Mouse (Mus musculus): ENCODE results near the gene Ccdc169. TPM values are rescaled to one million over a fixed set of nuclear protein-coding genes. Genes with fewer than 3 reads are reported as not detected.
A peak's percentile ranks its signal among the peaks of the same experiment; 100 is the strongest.

Ccdc169 gene
- polyA plus RNA-seq, 1 experiment from 2014 or later: not detected

DNA sequence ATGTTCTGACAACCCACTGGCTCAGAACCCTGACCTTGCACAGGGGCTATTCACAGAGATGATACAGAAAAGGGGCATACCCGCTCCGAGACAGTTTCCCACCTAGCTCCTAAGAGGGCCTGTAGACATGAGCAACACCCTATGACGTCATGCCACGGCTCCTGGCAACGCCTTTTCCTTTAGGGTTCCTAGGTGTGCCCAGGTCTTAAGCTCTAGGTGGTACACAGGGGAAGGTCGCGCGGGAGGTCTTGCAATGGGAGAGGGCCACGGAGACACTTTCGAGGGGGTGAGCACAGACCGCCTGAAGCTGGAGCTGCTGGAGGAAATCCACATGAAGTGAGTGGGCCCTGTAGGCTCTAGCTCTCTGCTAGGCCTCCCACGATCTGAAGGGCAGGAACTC lies 2.7 kb downstream of the Ccdc169 start:
- no peak overlapping the region for H3K4me2 ChIP-seq (ENCODE audit: low read length)
- no peak overlapping the region for H3K27ac ChIP-seq (ENCODE audit: low read depth, low read length)
- H3K4me1 ChIP-seq (ENCODE audit: control insufficient read depth, insufficient read depth, low read length): no peaks in the 10 kb centered on the region
- H3K36me3 ChIP-seq (ENCODE audit: control insufficient read depth, insufficient read depth, low read length): peaks cover 31% of the 10 kb centered on the region
- no peak overlapping the region for H3K4me3 ChIP-seq (ENCODE audit: low read depth, low read length)
- no peaks in the 10 kb centered on the region for H3K27me3 ChIP-seq (replicated peaks; ENCODE audit: control insufficient read depth, insufficient read depth, low read length)
- WGBS: 90% methylated on average over 12 of the region's 12 CpGs
- no peak for ATAC-seq
- H3K9ac ChIP-seq (ENCODE audit: low read length): no peak overlapping the region
- no peaks in the 10 kb centered on the region for H3K9me3 ChIP-seq (replicated peaks; ENCODE audit: control insufficient read depth, low read length)
- DNase-seq (ENCODE audit: low spot score): no peak

DNA sequence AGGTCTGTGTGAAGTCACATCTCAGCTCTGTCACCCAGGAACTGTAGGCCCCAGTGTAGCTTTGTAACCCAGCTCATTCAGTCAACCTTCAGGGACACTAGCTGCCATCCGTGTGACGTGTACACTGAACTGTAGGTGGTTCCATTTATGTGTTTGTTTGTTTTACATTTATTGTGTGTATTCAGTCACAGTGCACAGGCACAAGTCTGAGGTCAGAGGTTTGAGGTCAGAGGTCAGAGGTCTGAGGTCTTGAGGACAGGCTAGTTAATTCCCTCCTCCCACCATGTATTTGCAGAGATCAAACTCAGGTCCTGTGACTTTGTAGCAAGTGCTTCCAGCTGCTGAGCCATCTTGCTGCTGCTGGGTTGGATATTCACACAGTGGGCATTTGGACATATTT lies 4.3 kb downstream of the Ccdc169 start:
- no peaks in the 10 kb centered on the region for H3K9me3 ChIP-seq (replicated peaks; ENCODE audit: control insufficient read depth, low read length)
- H3K4me3 ChIP-seq (ENCODE audit: low read depth, low read length): no peak overlapping the region
- no peak overlapping the region for H3K9ac ChIP-seq (ENCODE audit: low read length)
- H3K4me2 ChIP-seq (ENCODE audit: low read length): no peak overlapping the region
- H3K27me3 ChIP-seq (replicated peaks; ENCODE audit: control insufficient read depth, insufficient read depth, low read length): no peaks in the 10 kb centered on the region
- no peak for DNase-seq (ENCODE audit: low spot score)
- no peak overlapping the region for H3K27ac ChIP-seq (ENCODE audit: low read depth, low read length)
- peaks cover 19% of the 10 kb centered on the region; the same call in 1 of the 2 replicates for H3K36me3 ChIP-seq (ENCODE audit: control insufficient read depth, insufficient read depth, low read length)
- no peak for ATAC-seq
- H3K4me1 ChIP-seq (ENCODE audit: control insufficient read depth, insufficient read depth, low read length): no peaks in the 10 kb centered on the region
- 89% methylated on average over 2 of the region's 2 CpGs for WGBS

DNA sequence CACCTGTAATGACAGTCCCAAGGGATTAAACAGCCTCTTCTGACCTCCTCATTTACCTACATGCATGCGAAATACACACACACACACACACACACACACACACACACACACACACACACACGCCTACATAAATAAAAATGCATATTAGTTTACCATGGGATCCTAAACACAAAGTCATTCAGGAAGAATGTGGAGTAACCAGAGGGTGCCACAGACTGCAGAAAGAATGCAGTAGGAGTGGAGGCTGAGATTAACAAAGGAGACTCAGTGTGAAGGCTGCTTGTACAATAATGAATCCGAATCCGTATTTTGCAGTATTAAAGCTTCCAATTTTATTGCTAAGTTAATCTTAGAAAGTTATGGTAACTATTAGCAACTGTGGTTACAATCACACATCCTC lies 7.8 kb downstream of the Ccdc169 start:
- ATAC-seq (no peak), DNase-seq (ENCODE audit: low spot score) (no peak)
- H3K9me3 ChIP-seq (replicated peaks; ENCODE audit: control insufficient read depth, low read length): no peaks in the 10 kb centered on the region
- no peak overlapping the region for H3K9ac ChIP-seq (ENCODE audit: low read length)
- no peaks in the 10 kb centered on the region for H3K27me3 ChIP-seq (replicated peaks; ENCODE audit: control insufficient read depth, insufficient read depth, low read length)
- no peaks in the 10 kb centered on the region for H3K36me3 ChIP-seq (ENCODE audit: control insufficient read depth, insufficient read depth, low read length)
- no peaks in the 10 kb centered on the region for H3K4me1 ChIP-seq (ENCODE audit: control insufficient read depth, insufficient read depth, low read length)
- no peak overlapping the region for H3K4me2 ChIP-seq (ENCODE audit: low read length)
- no peak overlapping the region for H3K27ac ChIP-seq (ENCODE audit: low read depth, low read length)
- H3K4me3 ChIP-seq (ENCODE audit: low read depth, low read length): no peak overlapping the region
- 70% methylated on average over 4 of the region's 4 CpGs for WGBS

DNA sequence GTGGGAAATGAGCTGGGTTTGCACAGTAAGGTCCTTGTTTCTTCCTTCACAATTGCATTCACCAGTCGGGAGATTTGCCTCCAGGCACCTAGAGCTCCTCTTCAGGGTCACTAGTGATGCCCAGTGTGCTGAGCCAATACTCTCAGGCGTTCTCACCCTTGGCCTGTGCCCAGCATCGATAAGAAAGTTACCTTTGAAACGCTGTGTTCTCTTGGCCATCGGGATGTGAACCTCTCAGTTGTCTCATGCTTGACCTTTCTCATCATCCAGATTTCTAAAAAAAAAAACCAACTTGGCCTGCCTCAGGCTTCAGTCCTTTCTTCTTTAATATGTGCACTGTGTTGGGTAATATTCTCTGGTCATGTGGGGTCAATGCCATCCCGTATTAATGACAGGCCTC lies 9.3 kb downstream of the Ccdc169 start:
- no peak overlapping the region for H3K27ac ChIP-seq (ENCODE audit: low read depth, low read length)
- no peak overlapping the region for H3K4me2 ChIP-seq (ENCODE audit: low read length)
- no peak for DNase-seq (ENCODE audit: low spot score)
- H3K36me3 ChIP-seq (ENCODE audit: control insufficient read depth, insufficient read depth, low read length): no peaks in the 10 kb centered on the region
- no peaks in the 10 kb centered on the region for H3K9me3 ChIP-seq (replicated peaks; ENCODE audit: control insufficient read depth, low read length)
- 83% methylated on average over 6 of the region's 6 CpGs for WGBS
- no peak overlapping the region for H3K4me3 ChIP-seq (ENCODE audit: low read depth, low read length)
- no peak for ATAC-seq
- H3K4me1 ChIP-seq (ENCODE audit: control insufficient read depth, insufficient read depth, low read length): no peaks in the 10 kb centered on the region
- no peak overlapping the region for H3K9ac ChIP-seq (ENCODE audit: low read length)
- H3K27me3 ChIP-seq (replicated peaks; ENCODE audit: control insufficient read depth, insufficient read depth, low read length): no peaks in the 10 kb centered on the region

DNA sequence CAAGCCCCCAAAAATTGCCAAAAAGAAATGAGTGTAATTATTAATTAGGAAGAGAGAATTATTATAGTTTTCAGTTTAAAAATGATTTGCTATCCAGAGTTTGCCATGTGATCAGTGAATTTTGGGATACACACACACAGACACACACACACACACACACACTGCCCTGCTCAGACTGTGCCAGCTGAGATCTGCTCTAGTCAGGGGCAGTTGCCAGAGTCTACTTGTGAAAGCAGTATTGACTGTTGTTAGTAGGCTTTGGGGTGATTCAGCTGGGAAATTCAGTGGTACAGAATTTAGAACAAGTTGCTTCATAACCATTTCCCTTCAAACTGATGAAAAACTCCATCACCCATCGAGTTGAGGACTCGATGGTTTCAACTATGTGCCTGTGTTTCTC lies 10.0 kb downstream of the Ccdc169 start:
- Histone ChIP-seq H3K27me3 (replicated peaks; ENCODE audit: control insufficient read depth, insufficient read depth, low read length) (no peaks in the 10 kb centered on the region), H3K9ac (ENCODE audit: low read length) (no peak overlapping the region), H3K4me2 (ENCODE audit: low read length) (no peak overlapping the region), H3K27ac (ENCODE audit: low read depth, low read length) (no peak overlapping the region), H3K4me3 (ENCODE audit: low read depth, low read length) (no peak overlapping the region), H3K4me1 (ENCODE audit: control insufficient read depth, insufficient read depth, low read length) (no peaks in the 10 kb centered on the region), H3K36me3 (ENCODE audit: control insufficient read depth, insufficient read depth, low read length) (no peaks in the 10 kb centered on the region), H3K9me3 (replicated peaks; ENCODE audit: control insufficient read depth, low read length) (no peaks in the 10 kb centered on the region)
- ATAC-seq (no peak), DNase-seq (ENCODE audit: low spot score) (no peak)
- WGBS: 89% methylated on average over 2 of the region's 2 CpGs

DNA sequence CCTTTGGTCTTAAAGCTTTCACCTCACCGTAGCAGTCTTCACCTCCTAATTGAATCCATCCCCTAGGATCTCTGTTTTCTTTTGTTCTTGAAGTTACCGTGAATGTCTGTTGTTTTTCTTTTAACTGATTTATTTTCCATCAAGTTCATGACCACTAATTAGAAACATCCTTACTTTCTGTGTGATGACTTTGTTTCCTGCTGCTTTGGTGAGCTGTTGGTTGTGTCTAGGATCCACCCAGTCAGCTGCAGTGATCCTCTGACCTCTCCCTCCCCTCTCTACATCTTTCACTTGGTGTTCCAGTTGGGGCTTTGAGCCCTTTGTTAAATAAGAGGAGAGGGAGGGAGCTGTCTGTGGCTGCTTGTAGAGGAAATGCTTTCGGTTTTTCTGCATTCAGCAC lies 11.0 kb downstream of the Ccdc169 start:
- Histone ChIP-seq H3K4me3 (ENCODE audit: low read depth, low read length) (no peak overlapping the region), H3K4me1 (ENCODE audit: control insufficient read depth, insufficient read depth, low read length) (no peaks in the 10 kb centered on the region), H3K36me3 (ENCODE audit: control insufficient read depth, insufficient read depth, low read length) (no peaks in the 10 kb centered on the region), H3K27me3 (replicated peaks; ENCODE audit: control insufficient read depth, insufficient read depth, low read length) (no peaks in the 10 kb centered on the region), H3K4me2 (ENCODE audit: low read length) (no peak overlapping the region), H3K27ac (ENCODE audit: low read depth, low read length) (no peak overlapping the region), H3K9ac (ENCODE audit: low read length) (no peak overlapping the region), H3K9me3 (replicated peaks; ENCODE audit: control insufficient read depth, low read length) (no peaks in the 10 kb centered on the region)
- DNase-seq (ENCODE audit: low spot score) (no peak), ATAC-seq (no peak)
- 29% methylated on average over 3 of the region's 3 CpGs for WGBS

DNA sequence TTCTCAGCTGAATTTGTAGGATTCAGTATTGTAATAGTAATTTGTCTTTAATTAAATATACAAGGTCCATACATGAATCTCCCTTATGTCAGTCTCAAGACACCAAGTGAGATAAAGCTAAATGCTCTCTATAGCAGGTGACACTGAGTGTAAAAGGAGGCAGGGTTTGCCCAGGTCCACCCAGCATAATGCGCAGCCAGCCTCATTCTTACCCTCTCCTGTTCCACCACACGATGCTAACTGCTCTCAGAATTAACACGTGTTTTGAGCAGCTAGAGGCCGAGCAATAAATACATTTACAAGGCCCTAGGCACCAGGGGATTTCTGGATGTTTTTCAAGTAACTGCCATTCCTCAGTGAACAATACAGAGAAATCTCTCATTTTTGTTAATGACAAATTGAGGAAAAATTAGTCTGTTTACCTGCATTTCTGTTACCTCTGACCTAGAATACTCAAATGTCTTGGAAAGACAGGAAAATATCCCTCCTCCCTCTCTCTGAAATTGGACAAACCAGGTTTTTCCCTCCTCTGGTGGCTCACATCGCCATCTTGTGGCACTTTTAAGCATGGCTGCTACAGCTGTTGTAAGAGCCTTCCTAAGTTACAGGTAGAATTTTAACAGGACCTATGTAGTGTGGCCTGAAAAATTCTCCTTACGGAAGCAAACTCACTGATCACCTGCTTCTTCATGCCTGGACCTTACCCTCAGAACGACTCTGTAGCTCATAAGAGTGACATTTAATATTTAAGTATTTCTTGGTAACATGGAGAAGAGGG lies 14.7 kb downstream of the Ccdc169 start:
- no peaks in the 10 kb centered on the region for H3K27me3 ChIP-seq (replicated peaks; ENCODE audit: control insufficient read depth, insufficient read depth, low read length)
- 0 out of 2 replicates have a peak, but pooled peaks have one; percentile 6 for ATAC-seq
- H3K4me1 ChIP-seq (ENCODE audit: control insufficient read depth, insufficient read depth, low read length): no peaks in the 10 kb centered on the region
- WGBS: 49% methylated on average over 7 of the region's 7 CpGs
- no peak overlapping the region for H3K4me3 ChIP-seq (ENCODE audit: low read depth, low read length)
- no peaks in the 10 kb centered on the region for H3K9me3 ChIP-seq (replicated peaks; ENCODE audit: control insufficient read depth, low read length)
- H3K9ac ChIP-seq (ENCODE audit: low read length): no peak overlapping the region
- peak; percentile 81 for DNase-seq (ENCODE audit: low spot score)
- no peaks in the 10 kb centered on the region for H3K36me3 ChIP-seq (ENCODE audit: control insufficient read depth, insufficient read depth, low read length)
- no peak overlapping the region for H3K4me2 ChIP-seq (ENCODE audit: low read length)
- H3K27ac ChIP-seq (ENCODE audit: low read depth, low read length): no peak overlapping the region

DNA sequence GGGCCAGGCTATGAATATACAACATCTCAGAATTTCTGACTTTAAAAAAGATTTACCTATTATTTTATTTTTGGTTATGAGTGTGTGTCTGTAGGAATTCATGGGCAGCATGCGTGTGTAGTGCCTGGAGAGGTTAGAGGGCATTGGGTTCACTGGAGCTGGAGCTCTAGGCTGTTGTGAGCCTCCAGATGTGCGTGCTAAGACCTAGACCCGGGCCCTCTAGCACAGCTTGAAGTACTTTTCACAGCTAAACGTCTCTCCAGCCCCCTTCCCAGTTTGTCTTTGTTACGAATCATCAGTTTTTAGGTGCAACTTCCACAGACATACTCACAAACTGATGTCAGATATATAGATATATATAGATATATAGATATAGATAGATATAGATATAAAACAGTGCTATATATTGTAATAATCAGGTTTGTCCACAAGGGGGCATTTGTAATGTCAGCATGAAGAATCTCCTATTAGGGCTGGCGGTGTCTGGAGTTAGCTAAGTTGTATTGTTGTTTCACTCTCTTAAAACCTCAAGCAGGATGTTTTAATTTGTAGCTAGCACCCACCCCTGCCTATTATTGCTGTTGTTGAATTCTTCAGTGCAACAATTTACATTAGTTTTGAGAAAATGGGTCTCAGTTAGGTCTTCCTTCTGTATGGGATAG lies 15.7 kb downstream of the Ccdc169 start:
- DNase-seq (ENCODE audit: low spot score): peak; percentile 79
- Histone ChIP-seq H3K4me3 (ENCODE audit: low read depth, low read length) (no peak overlapping the region), H3K4me1 (ENCODE audit: control insufficient read depth, insufficient read depth, low read length) (0 out of 2 replicates have a peak, but pooled peaks cover 3% of the 10 kb centered on the region), H3K9ac (ENCODE audit: low read length) (no peak overlapping the region), H3K4me2 (ENCODE audit: low read length) (no peak overlapping the region), H3K27me3 (replicated peaks; ENCODE audit: control insufficient read depth, insufficient read depth, low read length) (no peaks in the 10 kb centered on the region), H3K27ac (ENCODE audit: low read depth, low read length) (no peak overlapping the region), H3K36me3 (ENCODE audit: control insufficient read depth, insufficient read depth, low read length) (no peaks in the 10 kb centered on the region), H3K9me3 (replicated peaks; ENCODE audit: control insufficient read depth, low read length) (no peaks in the 10 kb centered on the region)
- 71% methylated on average over 6 of the region's 6 CpGs for WGBS
- peak; percentile 51; the same call in 1 of the 2 replicates for ATAC-seq

DNA sequence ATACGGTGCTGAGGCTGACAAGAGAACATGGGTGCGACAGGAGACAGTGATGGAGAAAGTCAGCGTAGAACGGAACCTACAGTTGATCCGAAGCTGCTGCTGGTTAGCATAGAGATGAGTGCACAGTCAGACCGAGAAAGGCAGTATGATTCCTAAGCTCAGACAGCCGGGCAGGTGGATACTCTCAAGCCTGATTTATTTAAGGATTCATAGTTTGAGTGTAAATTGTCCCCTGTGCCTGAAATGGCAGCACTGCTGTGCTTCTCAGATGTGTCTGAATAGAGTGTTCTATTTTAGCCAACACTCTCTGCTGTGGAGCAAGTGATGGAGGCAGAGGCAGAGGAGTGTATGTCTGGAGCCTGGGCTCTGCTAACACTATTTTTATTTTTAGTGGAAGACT lies 17.0 kb downstream of the Ccdc169 start:
- Histone ChIP-seq H3K9ac (ENCODE audit: low read length) (no peak overlapping the region), H3K9me3 (replicated peaks; ENCODE audit: control insufficient read depth, low read length) (no peaks in the 10 kb centered on the region), H3K4me1 (ENCODE audit: control insufficient read depth, insufficient read depth, low read length) (0 out of 2 replicates have a peak, but pooled peaks cover 3% of the 10 kb centered on the region), H3K4me3 (ENCODE audit: low read depth, low read length) (no peak overlapping the region), H3K27ac (ENCODE audit: low read depth, low read length) (no peak overlapping the region), H3K4me2 (ENCODE audit: low read length) (no peak overlapping the region), H3K36me3 (ENCODE audit: control insufficient read depth, insufficient read depth, low read length) (no peaks in the 10 kb centered on the region), H3K27me3 (replicated peaks; ENCODE audit: control insufficient read depth, insufficient read depth, low read length) (no peaks in the 10 kb centered on the region)
- no peak for ATAC-seq
- 89% methylated on average over 7 of the region's 7 CpGs for WGBS
- no peak for DNase-seq (ENCODE audit: low spot score)
